Mouse (Mus musculus): Measurements from ENCODE around the gene P2ry13.

The P2ry13 gene

GRCm38 (mm10) chr3:59197329-59197948 lies 13.2 kb downstream of the P2ry13 start:
- DNase-seq (ENCODE audit: low spot score in 2 of 2) = no peak

- DNase-seq (ENCODE audit: low spot score in 2 of 2) = no peak
Observed at GRCm38 (mm10) chr3:59194938-59195337, 15.7 kb downstream of the P2ry13 start, which contains the start of gene Gpr87. Gene Gpr87 (minus strand): TSS chr3:59195104.

- DNase-seq (ENCODE audit: low spot score in 2 of 2) = no peak
Observed at GRCm38 (mm10) chr3:59194099-59194498, 16.6 kb downstream of the P2ry13 start.

- DNase-seq (ENCODE audit: low spot score in 2 of 2) = no peak
Observed at GRCm38 (mm10) chr3:59191674-59192073, 19.0 kb downstream of the P2ry13 start.

- DNase-seq (ENCODE audit: low spot score in 2 of 2) = no peak
Observed at GRCm38 (mm10) chr3:59187336-59187735, 23.3 kb downstream of the P2ry13 start.

- no peak for DNase-seq (ENCODE audit: low spot score in 2 of 2)
Observed at GRCm38 (mm10) chr3:59185662-59186061, 25.0 kb downstream of the P2ry13 start.

- DNase-seq (ENCODE audit: low spot score in 2 of 2) = no peak
Observed at GRCm38 (mm10) chr3:59182129-59182528, 28.6 kb downstream of the P2ry13 start.

- no peak for DNase-seq (ENCODE audit: low spot score in 2 of 2)
Observed at GRCm38 (mm10) chr3:59181134-59181533, 29.5 kb downstream of the P2ry13 start.

- DNase-seq (ENCODE audit: low spot score in 2 of 2) = no peak
Observed at GRCm38 (mm10) chr3:59176871-59177270, 33.8 kb downstream of the P2ry13 start.

GRCm38 (mm10) chr3:59175234-59175633 lies 35.4 kb downstream of the P2ry13 start:
- peak in 1 of 2 experiments; percentile 53 for DNase-seq (ENCODE audit: low spot score in 2 of 2)

GRCm38 (mm10) chr3:59174426-59175154 lies 36.1 kb downstream of the P2ry13 start:
- DNase-seq (ENCODE audit: low spot score in 2 of 2) = peak in 1 of 2 experiments; percentile 46

- DNase-seq (ENCODE audit: low spot score in 2 of 2) = no peak
Observed at GRCm38 (mm10) chr3:59169921-59170627, 40.6 kb downstream of the P2ry13 start.

- no peak for DNase-seq (ENCODE audit: low spot score in 2 of 2)
Observed at GRCm38 (mm10) chr3:59169215-59169614, 41.5 kb downstream of the P2ry13 start.

GRCm38 (mm10) chr3:59168476-59168875 lies 42.2 kb downstream of the P2ry13 start:
- DNase-seq (ENCODE audit: low spot score in 2 of 2) = no peak

GRCm38 (mm10) chr3:59167417-59168054 lies 43.1 kb downstream of the P2ry13 start:
- no peak for DNase-seq (ENCODE audit: low spot score in 2 of 2)

- no peak for DNase-seq (ENCODE audit: low spot score in 2 of 2)
Observed at GRCm38 (mm10) chr3:59160465-59160864, 50.2 kb downstream of the P2ry13 start.
